Mouse (Mus musculus) naive thymus-derived CD4-positive, alpha-beta T cell, adult 2 months (primary cell): Measurements from ENCODE around the gene Arpc3.
"Not testable (repeated sequence)": the region's sequence is repeated elsewhere in the genome, so short reads cannot be mapped to it uniquely, and the experiment has no call there.

Experiments
- DNase-seq: peaks from one replicate; pipeline ENCODE4 v3.0.0-alpha.2; 2011; ENCODE audit warnings: low read depth

The Arpc3 gene

GRCm38 (mm10) chr5:122439400-122440094, 47.9 kb downstream of the Arpc3 start:
- DNase-seq = no peak

DNA sequence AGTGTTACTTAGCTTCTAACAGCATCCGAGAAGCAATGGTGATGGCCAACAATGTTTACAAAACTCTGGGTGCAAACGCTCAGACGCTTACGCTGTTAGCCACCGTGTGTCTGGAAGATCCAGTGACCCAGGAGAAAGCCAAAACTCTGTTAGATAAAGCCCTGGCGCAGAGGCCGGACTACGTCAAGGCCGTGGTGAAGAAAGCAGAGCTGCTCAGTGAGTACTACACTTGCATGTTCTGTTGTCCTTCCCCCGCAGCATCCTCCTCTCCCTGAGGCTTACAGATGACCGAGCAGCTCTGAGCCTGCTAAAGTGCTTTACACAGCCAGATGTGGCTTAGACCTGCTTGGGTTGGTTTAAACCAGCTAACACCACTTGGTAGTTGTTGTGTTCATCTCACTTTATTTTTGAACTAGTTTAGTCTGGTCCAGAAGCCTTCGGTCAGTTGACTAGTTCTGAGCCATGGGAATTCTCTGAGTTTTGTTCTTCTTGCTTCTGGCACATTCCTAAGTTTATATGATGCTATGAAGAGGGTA, 48.5 kb downstream of the Arpc3 start:
- DNase-seq = no peak

DNA sequence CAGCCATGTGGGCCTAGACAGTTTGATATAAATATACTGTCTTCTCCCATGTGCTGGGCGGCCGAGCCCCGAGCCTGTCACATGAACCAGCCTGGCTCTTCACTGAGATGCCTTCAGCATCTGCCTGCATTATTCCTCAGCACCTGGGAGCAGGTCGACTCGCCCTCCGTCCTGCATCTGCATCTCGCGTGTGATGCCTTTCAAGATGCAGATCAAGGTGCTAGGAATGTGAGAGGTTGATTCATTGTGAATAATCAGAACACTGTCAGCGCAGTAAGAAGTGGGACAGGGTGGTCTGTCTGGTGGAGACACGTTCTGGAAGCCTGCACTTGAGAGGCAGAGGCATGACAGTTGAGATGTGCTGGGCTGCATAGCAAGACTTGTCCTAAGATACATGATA, 52.8 kb downstream of the Arpc3 start:
- DNase-seq = no peak

GRCm38 (mm10) chr5:122445051-122445610, 53.5 kb downstream of the Arpc3 start:
- DNase-seq = no peak

GRCm38 (mm10) chr5:122447857-122448256, 56.2 kb downstream of the Arpc3 start:
- no peak for DNase-seq

DNA sequence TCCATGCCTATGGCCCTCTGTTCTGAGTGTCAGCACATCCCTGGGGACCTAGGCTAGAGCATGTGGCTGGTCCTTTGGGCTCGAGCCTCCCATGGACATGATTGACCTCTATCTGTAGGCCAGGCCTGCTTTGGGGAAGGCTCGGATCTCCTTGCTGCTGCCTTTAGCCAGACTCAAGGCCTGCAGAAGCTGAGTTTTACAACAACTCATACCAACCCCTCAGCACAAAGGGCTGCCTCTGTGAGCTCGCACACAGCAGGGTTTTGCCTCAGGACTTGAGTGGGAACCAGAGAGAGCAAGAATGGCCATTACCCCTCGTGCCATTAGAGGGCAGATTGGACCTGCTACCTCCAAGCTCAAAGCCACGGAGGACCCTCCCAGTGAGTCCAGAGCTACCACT, 57.2 kb downstream of the Arpc3 start:
- DNase-seq = no peak

DNA sequence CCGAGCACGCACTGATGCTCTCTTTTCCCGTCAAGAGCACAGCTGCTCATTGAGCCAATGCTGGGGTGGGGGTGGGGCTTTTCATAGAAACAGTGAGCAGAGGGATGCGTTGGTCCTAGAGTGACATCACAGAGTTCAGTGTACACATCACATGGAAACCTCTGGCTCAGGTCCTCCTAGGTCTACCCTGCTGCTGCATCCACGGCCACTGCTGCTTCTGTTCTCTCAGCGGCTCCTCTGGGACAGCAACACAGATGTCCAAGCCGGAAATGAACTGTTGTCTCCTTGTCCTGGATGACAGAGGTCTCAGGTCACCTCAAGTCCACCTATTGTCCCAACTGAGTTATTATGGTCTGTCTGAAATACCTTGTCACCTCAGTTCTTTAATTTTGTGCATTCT, 58.3 kb downstream of the Arpc3 start:
- DNase-seq = no peak

- no peak for DNase-seq
Measured at GRCm38 (mm10) chr5:122450913-122451317, 59.2 kb downstream of the Arpc3 start.

- no peak for DNase-seq
Measured at GRCm38 (mm10) chr5:122451324-122451723, 59.6 kb downstream of the Arpc3 start.

DNA sequence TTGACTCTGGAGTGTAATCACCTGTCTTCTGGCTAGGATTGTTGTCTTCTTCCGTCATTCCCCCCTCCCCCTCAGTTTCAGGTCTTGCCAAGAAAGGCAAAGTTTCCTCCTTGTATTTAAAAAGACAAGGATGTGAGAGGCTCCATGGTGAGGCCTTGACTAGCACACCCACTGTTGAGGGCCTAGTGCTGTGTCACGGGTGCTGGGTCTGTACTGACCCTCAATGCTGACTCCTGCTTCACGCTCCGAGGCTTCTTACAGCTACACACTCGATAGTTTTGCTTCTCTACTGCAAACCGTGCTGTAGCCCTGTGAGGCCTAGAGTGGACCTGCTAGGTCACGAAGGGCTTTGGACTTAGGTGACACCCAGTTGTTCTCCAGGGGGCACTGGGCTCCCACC, 60.5 kb downstream of the Arpc3 start:
- DNase-seq = no peak

DNA sequence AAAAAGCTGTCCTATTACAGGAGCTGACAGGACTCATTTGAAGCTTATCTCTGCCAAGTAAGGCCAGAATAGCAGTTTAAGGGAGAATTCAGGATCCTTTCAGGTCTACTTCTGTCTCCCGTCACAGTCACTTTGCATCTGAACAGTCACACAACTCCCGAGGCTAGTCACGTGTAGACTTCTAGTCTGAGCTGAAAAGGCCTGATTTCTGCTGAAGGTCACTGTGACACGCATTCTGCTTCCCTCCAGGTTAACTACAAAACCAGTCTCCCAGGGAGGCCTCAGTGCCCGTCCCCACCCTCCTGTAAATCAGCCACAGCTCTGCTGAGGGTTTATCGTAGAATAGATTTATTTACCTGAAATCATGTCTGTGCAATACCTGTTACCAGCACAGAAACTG, 61.5 kb downstream of the Arpc3 start:
- DNase-seq = no peak

- no peak for DNase-seq
Measured at GRCm38 (mm10) chr5:122454442-122454841, 62.8 kb downstream of the Arpc3 start.

GRCm38 (mm10) chr5:122454883-122455282, 63.2 kb downstream of the Arpc3 start:
- no peak for DNase-seq

DNA sequence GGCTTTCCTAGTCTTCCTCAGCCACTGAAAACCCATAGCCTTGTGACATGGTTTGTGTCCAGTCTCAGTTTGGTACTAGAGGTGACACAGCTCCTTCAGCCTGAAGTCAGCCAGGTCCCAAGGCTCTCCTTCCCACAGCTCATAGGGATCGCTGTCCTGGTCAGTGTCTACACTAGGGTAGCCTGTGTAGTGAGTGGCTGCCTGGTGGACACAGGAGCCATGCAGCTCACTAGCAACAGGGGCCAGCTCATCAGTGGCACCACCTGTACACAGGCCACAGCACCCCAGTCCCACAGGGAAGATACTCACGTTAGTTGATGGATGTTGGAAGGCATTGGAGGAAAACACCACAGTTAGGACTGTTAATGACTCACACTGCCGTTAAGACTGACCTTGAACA, 63.9 kb downstream of the Arpc3 start:
- no peak for DNase-seq

DNA sequence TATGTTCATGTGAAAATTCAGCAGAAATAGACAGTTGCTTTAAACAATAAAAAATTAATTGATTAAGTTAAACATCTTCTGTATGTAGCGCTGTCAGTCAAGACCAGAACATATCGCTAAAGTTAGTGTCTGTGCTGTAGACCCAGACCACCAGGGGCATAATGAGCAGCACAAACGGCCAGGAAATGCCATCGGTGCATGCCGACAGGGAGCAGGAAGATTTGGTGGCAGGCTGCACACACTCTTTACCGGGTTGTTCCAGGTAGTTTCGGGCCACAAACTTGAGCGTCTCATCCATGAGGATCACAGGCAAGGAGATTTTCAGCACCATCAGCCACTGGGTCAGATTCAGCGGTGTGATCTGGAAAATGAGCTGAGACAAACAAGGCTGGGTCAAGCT, 65.4 kb downstream of the Arpc3 start:
- not testable (repeated sequence) for DNase-seq

- no peak for DNase-seq
Measured at GRCm38 (mm10) chr5:122458066-122458465, 66.4 kb downstream of the Arpc3 start.

DNA sequence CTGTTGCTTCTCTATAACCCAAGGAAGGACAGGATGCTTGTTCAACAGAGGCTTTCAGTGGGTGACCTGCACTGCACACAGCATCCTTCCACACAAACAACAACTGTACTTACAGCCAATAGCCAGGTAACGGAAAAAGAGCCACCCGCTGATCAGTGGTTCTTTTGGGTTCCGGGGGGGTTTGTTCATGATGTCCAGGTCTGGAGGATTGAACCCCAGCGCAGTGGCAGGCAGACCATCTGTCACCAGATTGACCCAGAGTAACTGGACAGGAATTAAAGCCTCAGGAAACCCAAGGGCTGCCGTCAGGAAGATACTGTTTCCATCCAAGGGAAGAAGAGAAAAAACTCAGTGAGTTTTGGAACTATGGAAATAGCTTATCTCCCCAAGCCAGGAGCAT, 67.7 kb downstream of the Arpc3 start:
- DNase-seq = no peak

DNA sequence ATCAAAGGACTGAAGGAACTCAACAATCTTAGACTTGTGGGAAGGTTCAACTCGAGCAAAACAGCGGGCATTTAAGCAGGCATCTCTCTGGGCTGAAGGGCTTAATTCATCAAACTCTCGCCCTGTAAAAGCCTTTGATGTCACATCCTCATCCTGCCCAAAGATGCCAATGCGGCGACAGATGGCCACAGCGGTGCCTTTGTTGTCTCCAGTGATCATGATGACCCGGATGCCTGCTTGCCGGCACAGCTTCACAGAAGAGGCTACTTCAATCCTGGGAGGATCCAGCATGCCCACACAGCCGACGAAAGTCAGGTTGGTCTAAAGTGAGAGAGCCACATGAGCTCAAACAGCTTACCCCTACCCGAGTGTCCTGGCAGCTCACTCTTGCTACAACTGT, 69.0 kb downstream of the Arpc3 start:
- no peak for DNase-seq

GRCm38 (mm10) chr5:122461431-122461830, 69.8 kb downstream of the Arpc3 start:
- no peak for DNase-seq
